21 mouse cellular contexts compared by ENCODE assay signal in genomic region chr8:70347443-70347842, GRCm38 (mm10). TPM values are rescaled to one million over a fixed set of nuclear protein-coding genes. Genes with fewer than 3 reads are reported as not detected.
"Had no signal": no experiment of that assay in that cellular context is flagged by ENCODE, and none has a peak within 500 bp of the region (broad histone marks: within the 10 kb centered on the region; RNA-seq: fewer than 3 reads in every experiment).

No protein-coding gene starts in this region.

- H3K27me3 ChIP-seq: limb, embryonic 15.5 days; lung, embryonic 15.5 days; megakaryocyte, embryonic 14.5 days; midbrain, embryonic 13.5 days; neural tube, embryonic 13.5 days had no signal

- H3K9me3 ChIP-seq: limb, embryonic 15.5 days; lung, embryonic 15.5 days; megakaryocyte, embryonic 14.5 days; midbrain, embryonic 10.5 days; midbrain, embryonic 13.5 days; neural tube, embryonic 13.5 days had no signal

- H3K9ac ChIP-seq: limb, embryonic 15.5 days; lung, embryonic 15.5 days; midbrain, embryonic 13.5 days; neural tube, embryonic 13.5 days had no signal

- H3K4me3 ChIP-seq: layer of hippocampus, adult 2 months; limb, embryonic 15.5 days; lung, embryonic 15.5 days; megakaryocyte, embryonic 14.5 days; midbrain, embryonic 10.5 days; midbrain, embryonic 13.5 days; myocyte; neural tube, embryonic 13.5 days had no signal

- ATAC-seq: midbrain, embryonic 13.5 days; midbrain, embryonic 16.5 days had no signal

- H3K4me2 ChIP-seq: limb, embryonic 15.5 days; lung, embryonic 15.5 days; midbrain, embryonic 13.5 days; neural tube, embryonic 13.5 days had no signal

- H3K27ac ChIP-seq: kidney, postnatal 0 days; layer of hippocampus, adult 2 months; limb, embryonic 15.5 days; lung, embryonic 15.5 days; midbrain, embryonic 10.5 days; midbrain, embryonic 13.5 days; neural tube, embryonic 13.5 days had no signal

- DNase-seq: layer of hippocampus, adult 9-11 months; lung, postnatal 10 days; lung, postnatal 36 days; retina, postnatal 1 day; right cerebral cortex, postnatal 25 days; thymus, postnatal 25 days had no signal

RNA-seq across cellular contexts. Expression of gene Gdf1, which starts 17.8 kb away (rescaled TPM):
- total RNA-seq: monocyte, adult 5-6 weeks; neutrophil, adult 5-6 weeks had no signal
- polyA plus RNA-seq: intestine, postnatal 0 days; kidney, adult 2 months; thymus, postnatal 0 days had no signal

RNA-seq across cellular contexts. Expression of gene Cers1, which starts 31.9 kb away (rescaled TPM):
- total RNA-seq: monocyte, adult 5-6 weeks; neutrophil, adult 5-6 weeks had no signal
